Mouse (Mus musculus) hindbrain, embryonic 16.5 days (tissue): Measurements from ENCODE around the gene Slc6a13. TPM values are rescaled to one million over a fixed set of nuclear protein-coding genes. Genes with fewer than 3 reads are reported as not detected.

Experiments used
- ATAC-seq: fragments of 200-750 bp; cut with Nextera tagmentation; 2 replicates; pipeline ENCODE4 v1.8.0; 2017; ENCODE audit warnings: moderate TSS enrichment, moderate library complexity
- H3K27ac ChIP-seq: fragments of 300-500 bp; sonication (generic); 2 replicates; pipeline ENCODE4 v1.5.1; 2014; ENCODE audit warnings: low read depth, mild to moderate bottlenecking, control low read depth, low read length, moderate library complexity
- H3K27me3 ChIP-seq: fragments of 300-500 bp; sonication (generic); replicated peaks from 2 replicates; pipeline ENCODE4 v1.6.1; 2014; ENCODE audit warnings: low read length; ENCODE audit not compliant: control insufficient read depth, insufficient read depth
- H3K36me3 ChIP-seq: fragments of 300-500 bp; sonication (generic); 2 replicates; pipeline ENCODE4 v1.6.1; 2014; ENCODE audit warnings: mild to moderate bottlenecking, low read length, moderate library complexity, mixed read lengths; ENCODE audit not compliant: control insufficient read depth, insufficient read depth
- H3K4me1 ChIP-seq: fragments of 300-500 bp; sonication (generic); 2 replicates; pipeline ENCODE4 v1.6.1; 2014; ENCODE audit warnings: low read depth, low read length; ENCODE audit not compliant: control insufficient read depth, insufficient read depth
- H3K4me2 ChIP-seq: fragments of 300-500 bp; sonication (generic); 2 replicates; pipeline ENCODE4 v1.6.1; 2014; ENCODE audit warnings: mild to moderate bottlenecking, low read length, control low read depth, moderate library complexity
- H3K4me3 ChIP-seq: fragments of 300-500 bp; sonication (generic); 2 replicates; pipeline ENCODE4 v1.5.1; 2014; ENCODE audit warnings: mild to moderate bottlenecking, low read length, control low read depth, moderate library complexity
- H3K9ac ChIP-seq: fragments of 300-500 bp; sonication (generic); 2 replicates; pipeline ENCODE4 v1.6.1; 2014; ENCODE audit warnings: low read depth, mild to moderate bottlenecking, control low read depth, low read length, moderate library complexity
- H3K9me3 ChIP-seq: fragments of 300-500 bp; sonication (generic); 2 replicates; pipeline ENCODE4 v1.6.1; 2014; ENCODE audit warnings: mild to moderate bottlenecking, low read length, moderate library complexity; ENCODE audit not compliant: control insufficient read depth
- WGBS: fragments of 180-500 bp; shearing (Covaris S2); extraction: QIAGEN DNeasy Blood & Tissue Kit; methylation state at CpG from one replicate; pipeline ENCODE4 v1.1.7; 2014; 5-methylcytosine and 5-hydroxymethylcytosine counted together
- microRNA-seq: library from miRNA; unstranded; fragments of <30 nt; microRNA quantifications from one replicate; pipeline ENCODE4, GENCODE M21; 2017
- polyA plus RNA-seq: library from polyadenylated mRNA; unstranded; fragments of >200 nt; fragmentation: Nextera tagmentation; extraction: Ambion mirVana; gene quantifications from 2 replicates; pipeline ENCODE4 v1.2.1, GENCODE M21; 2015

The Slc6a13 gene
- polyA plus RNA-seq, 1 experiment from 2014 or later, result 55.2 TPM

DNA sequence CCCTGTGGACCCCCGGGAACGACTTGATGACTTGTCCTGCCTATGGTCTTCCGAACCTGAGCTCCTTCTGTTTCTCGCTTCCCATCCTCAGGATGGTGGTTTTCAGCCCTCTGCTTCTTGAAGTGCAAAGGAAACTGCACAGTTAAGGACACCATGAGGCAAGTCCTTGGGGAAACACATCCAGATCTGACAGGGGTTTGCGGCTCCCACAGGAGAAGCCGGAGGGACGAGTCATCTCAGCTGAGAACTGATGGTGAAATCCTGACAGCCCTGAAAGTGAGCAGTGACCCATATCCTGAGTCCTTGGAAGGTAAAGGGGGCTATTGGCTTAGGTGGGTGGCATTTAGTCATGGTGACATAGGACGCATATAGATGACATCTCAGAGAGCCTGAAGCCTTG is 80.5 kb downstream of the Slc6a13 start:
- H3K9ac ChIP-seq, result no peak overlapping the region
- 77% methylated on average over 8 of the region's 8 CpGs for WGBS
- H3K4me3 ChIP-seq, result no peak overlapping the region
- no peak overlapping the region for H3K4me2 ChIP-seq
- H3K27me3 ChIP-seq, result no peaks in the 10 kb centered on the region
- H3K36me3 ChIP-seq, result 0 out of 2 replicates have a peak, but pooled peaks cover 3% of the 10 kb centered on the region
- no peak overlapping the region for H3K27ac ChIP-seq
- no peak for ATAC-seq
- no peaks in the 10 kb centered on the region for H3K9me3 ChIP-seq
- peaks cover 5% of the 10 kb centered on the region; the same call in 1 of the 2 replicates for H3K4me1 ChIP-seq

DNA sequence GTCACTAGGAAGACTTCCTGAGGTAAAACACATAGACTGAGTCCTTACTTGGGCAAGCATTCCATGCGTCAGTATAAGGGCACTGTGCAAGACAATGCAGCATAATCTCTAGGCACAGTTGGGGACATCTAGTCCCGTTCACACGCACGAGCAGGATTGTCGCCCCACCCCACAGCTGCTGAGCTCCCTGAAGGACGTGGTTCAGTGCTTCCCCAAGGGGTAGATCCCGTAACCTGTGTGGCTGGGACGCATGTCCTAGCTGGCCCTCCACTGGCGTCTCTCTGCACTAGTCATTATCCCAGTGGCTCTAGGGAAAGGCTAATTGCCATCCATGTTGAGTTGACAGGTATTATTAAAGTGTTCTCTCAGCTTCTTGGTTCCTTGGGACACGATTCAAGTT is 82.0 kb downstream of the Slc6a13 start:
- Histone ChIP-seq H3K4me3 (no peak overlapping the region), H3K4me1 (peaks cover 5% of the 10 kb centered on the region; the same call in 1 of the 2 replicates), H3K27me3 (no peaks in the 10 kb centered on the region), H3K9me3 (no peaks in the 10 kb centered on the region), H3K36me3 (0 out of 2 replicates have a peak, but pooled peaks cover 3% of the 10 kb centered on the region), H3K9ac (no peak overlapping the region), H3K27ac (no peak overlapping the region), H3K4me2 (no peak overlapping the region)
- peak; percentile 15; the same call in 1 of the 2 replicates for ATAC-seq
- 43% methylated on average over 10 of the region's 10 CpGs for WGBS

GRCm38 (mm10) chr6:121385397-121385796 is 85.4 kb downstream of the Slc6a13 start:
- no peak overlapping the region for H3K4me2 ChIP-seq
- H3K9me3 ChIP-seq, result no peaks in the 10 kb centered on the region
- 85% methylated on average over 3 of the region's 3 CpGs for WGBS
- no peaks in the 10 kb centered on the region for H3K27me3 ChIP-seq
- no peak overlapping the region for H3K9ac ChIP-seq
- H3K4me1 ChIP-seq, result peaks cover 5% of the 10 kb centered on the region; the same call in 1 of the 2 replicates
- no peak for ATAC-seq
- no peak overlapping the region for H3K27ac ChIP-seq
- H3K4me3 ChIP-seq, result no peak overlapping the region
- H3K36me3 ChIP-seq, result 0 out of 2 replicates have a peak, but pooled peaks cover 3% of the 10 kb centered on the region

Small RNA genes within 50 kb of the gene (microRNA-seq; reads per million reads assigned to microRNA genes)
- not detected for gene Gm24855

Other genes with a start within 250 kb of the Slc6a13 start
- 31.4 and 32.9 TPM in 2 replicates for gene Mical3, start 169.2 kb upstream of the Slc6a13 start, polyA plus RNA-seq
- gene Pex26, start 116.6 kb upstream of the Slc6a13 start, polyA plus RNA-seq, result 13.5 and 15.6 TPM in 2 replicates
- gene Tuba8, start 89.5 kb upstream of the Slc6a13 start, polyA plus RNA-seq, result 1.0 and 1.8 TPM in 2 replicates
- gene Usp18, start 54.3 kb upstream of the Slc6a13 start, polyA plus RNA-seq, result 0.75 and 1.7 TPM in 2 replicates
- 2.4 and 2.5 TPM in 2 replicates for gene Slc6a12, start 42.8 kb downstream of the Slc6a13 start, polyA plus RNA-seq
- 12.7 and 13.0 TPM in 2 replicates for gene Iqsec3, start 173.5 kb downstream of the Slc6a13 start, polyA plus RNA-seq